Mouse (Mus musculus) right cerebral cortex, postnatal 4 days (tissue): ENCODE measurements at regions not wholly inside any gene's neighbourhood (a gene's known extent, or its start where the extent isn't known, plus 50 kb on each side); places are given as distances from the start of the nearest gene placed in this dataset.

ENCODE experiments used
- DNase-seq: peaks from one replicate; pipeline ENCODE4 v3.0.0-alpha.2; 2022

DNA sequence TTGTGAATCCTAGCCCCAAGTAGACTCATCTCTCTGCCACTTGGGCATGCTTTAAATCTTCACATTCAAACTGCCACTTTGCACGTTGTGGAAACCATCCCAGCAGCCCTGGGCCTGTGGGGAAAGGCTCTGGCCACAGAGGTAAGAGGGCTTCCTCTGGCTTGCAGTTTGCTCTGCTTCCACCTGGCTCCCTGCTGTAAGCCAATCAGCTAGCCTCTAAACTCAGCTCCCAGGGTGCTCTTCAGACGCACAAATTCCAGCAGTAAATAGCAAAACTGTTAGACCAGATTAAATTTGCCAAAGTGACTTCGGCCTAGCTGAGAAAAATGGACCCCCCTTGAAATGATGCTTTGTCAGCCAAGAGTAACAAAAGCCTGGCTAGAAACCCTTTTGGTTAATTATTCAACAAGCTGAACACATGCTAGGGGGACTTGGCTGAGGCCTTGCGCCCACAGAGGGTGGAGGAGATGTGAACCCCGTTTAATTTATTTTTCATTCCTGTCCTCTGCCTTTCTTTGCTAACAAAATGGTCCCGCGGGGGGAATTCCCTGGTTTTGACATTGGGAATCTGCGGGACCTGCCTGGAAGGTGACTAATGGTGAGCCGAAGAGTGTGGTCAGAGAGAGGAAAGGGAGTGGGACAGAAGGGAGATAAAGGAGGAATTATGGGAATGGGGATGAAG is 84.1 kb upstream of the Cops8 start:
- DNase-seq, result no peak

DNA sequence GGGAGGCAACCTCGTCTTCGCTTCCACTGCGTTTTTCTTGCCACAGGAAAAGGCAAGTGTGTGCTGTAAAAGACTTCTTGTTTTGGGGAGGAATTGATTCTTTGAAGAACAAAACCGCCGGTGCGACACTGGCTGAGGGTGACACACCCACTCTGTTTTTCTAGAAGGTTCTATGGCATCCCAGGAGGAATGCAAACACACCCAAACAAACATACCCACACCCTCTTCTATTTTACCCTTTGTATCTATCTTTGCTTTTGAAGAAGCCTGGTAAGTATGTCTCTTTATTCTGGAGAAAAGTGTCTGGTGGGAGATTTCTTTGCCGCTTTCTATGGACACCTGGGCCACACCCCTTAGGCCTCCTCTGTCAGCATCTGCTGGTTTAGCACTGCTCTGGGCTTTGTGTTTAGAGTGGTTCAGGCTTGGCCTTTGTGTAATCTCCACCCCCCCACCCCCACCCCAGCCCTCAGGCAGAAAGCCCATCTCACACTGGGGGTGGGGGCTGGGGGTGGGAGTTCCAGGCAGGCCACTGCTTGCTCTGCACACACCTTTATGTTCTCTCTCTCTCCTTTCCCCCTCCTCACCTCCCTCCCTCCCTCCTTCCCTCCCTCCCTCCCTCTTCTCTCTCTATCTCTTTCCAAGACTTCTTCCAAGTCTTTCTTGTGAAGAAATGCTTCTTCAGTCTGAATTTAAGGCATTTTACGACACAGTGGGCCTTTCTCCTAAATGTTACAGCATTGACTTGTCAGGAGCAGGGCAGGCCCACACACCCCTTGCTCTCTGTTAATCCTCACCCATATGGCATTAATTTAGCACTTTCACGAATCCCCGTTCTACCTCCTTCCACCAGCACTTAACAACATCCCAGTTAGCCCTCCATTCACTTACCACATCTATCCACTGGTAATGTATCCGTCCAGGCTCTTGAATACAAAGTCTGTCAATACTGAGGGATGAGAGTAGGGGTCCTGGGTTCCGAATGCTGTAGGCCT is 83.2 kb upstream of the Cops8 start:
- no peak for DNase-seq

DNA sequence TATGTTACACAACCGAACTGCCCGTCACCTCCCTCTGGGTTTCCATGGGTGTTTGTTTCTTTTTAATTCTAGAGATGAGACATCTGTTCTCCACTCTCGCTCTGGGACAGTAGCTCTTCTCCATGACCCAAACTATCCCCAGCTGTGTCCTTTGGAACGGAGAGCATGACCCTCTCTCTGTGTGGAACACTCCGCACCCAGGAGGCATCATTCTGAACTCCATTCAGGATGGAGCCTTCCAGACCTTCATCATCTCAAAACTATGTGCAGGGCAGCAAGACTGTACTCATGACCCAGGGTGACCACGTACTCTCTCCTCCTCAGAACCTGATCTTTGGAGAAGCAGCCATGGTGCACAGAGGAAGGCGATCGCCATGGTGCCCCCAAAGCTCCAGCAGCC is 80.5 kb upstream of the Cops8 start:
- no peak for DNase-seq

DNA sequence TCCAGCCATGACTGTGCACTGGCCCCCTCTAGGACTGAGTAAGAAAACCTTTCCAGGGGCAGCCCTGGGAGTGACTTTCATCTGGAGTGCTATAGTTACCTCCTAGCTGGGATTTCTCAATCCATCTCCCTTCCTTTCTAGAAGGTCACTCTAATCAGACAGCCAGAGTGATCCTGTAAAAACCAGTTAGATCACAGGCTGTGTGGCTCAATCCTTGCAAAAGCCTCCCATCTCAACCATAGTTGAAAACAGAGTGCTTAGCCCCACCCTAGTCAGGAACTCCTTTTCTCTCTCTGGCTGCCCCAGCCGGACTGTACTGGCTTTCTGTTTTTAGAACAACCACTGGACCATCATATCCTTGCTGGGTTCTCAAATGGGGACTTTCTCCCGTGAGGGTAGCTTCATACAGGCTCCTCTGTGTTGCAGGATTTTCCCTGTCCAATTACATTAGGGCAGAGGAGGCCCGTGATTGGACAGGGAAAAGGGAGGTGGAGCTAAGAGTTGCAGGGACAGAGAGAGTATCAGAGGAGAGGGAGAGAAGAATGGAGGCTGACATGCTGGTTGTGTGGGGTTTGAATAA is 78.0 kb upstream of the Cops8 start:
- DNase-seq, result no peak

DNA sequence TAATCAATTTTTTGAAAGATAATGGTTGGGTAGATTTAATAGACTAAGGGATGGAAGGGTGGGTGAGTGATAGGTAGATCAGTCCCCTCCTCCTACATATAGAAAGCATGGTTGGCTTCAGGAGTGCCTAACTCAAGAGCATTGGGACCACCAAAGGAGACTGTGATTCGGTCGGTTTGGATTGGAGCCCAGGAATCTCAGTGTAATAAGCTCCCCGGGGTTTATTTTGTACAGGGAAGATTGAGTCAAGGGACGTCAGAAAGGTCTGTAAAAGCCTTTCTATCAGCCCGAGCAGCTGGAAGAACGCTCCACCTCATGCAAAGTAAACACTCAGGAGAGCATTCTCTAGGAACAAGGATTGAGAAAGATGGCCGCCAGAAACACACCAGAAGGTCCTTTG is 76.5 kb upstream of the Cops8 start:
- no peak for DNase-seq

DNA sequence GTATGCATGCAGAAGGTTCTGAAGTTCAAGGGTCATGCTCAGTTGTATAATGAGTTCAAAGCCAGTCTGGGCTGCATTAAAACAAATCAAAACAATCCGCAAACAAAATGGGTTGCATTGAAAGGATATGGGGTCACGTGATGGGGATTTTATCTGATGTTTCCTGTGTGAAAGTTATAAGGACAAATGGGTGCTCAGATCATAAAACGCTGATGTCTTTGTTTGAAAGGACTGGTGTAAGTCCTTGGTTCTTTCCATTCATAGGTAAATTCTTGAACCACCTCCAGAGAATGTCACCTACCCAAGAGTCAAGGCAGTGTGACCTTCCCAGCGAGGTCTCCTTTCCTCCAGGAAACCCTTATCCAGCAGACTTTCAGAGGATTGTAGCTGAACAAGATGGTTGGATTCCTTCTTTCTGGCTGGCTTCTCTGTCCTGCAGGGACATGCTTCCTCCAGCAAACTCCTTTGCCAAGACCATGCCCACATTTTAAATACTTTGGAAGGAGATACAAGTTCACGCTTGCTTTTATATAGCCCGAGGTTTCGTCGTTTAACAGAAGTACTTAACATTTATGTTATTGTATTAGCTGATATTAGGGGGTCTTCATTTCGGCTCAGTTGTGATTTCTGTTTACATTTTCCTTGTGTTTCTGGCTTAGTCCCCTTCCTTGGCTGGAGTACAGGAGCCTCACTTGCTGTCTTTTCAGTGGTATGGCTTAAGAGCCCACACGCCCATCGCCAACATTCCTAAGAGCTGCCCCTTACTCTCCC is 74.6 kb upstream of the Cops8 start:
- DNase-seq, result no peak

DNA sequence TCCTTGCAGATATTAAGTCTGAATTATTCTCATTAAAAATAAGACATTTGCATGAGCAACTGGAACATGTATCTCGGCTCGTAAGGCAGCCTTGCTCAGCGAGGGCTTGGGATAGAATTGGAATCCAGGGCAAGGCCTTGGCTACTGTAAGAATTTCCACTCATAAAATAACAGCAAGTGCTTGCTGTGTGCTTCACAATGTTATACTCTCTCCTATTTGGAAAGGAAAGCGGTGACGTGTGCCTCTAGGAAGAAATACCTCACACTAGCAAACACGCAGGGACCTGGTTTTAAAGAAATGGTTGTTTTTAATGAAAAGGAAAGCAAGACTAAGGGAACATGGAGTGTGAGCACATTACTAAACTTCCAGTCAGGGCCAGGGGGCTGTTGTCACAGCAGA is 69.3 kb upstream of the Cops8 start:
- no peak for DNase-seq

DNA sequence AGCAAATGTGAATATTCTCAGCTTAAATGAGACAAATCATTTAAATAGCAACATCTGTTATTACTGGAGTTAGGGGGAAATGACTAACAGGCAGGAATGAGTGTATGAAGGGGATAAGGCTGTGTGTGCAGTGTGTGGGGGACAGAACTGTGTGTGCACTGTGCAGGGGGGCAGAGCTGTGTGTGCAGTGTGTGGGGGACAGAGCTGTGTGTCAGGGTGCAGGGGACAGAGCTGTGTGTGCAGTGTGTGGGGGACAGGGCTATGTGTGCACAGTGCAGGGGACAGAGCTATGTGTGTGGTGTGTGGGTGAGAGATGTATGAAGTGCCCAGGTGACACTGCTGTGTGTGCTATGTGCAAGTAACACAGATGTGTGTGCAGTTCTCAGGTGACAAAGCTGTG is 66.7 kb upstream of the Cops8 start:
- DNase-seq, result no peak

DNA sequence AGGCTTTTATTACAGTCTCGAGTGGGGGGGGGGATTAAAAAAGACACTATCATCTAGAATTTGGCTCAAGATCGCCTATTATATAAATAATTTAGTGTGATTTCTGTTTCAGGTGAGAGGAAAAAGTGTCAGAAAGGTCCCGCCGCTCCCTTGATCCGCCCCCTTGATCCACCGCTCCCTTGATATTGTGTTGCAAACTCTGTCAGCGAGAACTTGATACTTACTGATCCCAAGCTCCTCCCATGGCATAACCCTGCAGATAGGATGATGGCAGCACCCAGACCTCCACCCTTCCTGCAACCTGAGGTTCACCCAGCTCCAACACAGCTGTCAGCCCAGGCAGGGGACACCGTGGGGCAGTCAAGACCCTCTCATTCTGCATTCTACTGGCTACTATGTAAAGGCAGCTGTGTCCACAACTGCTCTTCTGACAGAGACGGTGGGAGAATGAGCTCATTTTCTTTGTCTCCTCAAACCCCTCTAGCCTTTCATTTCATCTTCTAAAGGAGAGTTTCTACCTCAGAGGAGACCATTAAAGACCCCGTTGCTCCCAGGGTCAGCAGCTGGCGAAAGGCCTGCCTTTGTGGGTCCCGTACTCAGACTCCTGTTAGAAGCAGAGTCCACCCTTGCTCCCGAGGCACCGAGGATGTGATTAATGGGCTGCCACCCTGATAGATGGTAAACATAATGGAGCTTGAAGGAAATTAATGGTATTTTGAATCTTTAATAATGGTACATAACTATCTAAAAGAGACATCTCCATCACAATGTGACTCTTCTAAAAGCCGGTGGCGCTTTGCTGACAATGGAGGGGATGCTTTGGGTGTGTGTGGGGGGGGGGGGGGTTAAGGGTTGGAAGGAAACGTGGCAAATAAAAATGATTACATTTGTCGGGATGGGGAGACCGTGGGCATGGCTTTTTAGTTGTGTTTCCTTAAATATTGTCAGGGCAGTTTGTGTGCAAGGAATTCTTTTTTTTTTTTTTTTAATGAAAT is 58.7 kb upstream of the Cops8 start:
- no peak for DNase-seq

DNA sequence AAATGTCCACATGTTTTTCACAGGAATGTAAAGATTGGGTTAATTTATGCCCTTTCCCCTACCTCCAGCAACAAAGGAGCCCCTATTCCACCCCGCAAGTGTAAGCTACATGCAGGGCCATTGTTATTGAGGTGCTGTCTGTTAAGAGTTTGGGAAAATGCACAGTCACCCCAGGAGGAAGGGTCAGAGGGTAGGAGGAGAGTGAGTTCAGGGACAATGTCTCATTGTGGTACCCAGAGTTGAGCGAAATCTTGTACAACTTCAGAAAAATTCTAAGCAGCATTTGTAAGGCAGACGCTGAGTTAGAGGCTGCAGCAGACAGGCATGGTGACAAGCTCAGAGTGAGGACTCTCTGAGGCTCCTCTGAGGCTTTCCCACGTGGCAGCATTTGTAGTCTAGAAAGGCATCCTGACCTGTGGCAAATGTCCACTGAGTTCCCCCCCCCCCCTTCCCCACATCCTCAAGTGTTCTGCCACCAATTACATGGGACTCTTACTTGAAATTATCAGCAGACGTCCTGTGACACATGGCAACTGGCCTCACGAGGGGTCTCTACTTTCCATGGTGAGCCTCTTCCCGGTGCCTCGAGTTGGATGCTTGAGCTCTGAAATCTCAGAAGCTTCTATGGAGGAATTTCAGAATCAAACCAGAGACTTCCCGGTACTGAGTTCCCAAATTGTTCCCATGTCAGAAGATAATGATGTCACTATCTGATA is 57.8 kb upstream of the Cops8 start:
- no peak for DNase-seq

DNA sequence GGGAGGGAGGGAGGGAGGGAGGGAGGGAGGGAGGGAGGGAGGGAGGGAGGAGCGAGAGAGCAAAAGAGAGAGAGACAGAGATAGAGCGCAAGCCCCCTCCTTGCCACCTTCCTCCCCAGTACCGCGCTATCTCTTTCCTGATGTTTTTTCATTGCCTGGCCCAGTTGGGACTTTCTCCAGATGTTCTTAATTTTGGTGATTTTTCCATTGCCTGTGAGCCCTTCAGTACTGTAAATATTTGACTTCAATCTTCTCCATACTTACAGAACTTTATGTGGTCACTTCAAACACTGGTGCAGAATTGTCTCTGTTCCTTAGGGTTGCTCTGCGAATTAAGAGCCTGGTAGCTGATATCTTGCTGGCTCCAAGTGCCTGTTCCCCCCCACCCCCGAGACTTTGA is 50.1 kb upstream of the Cops8 start:
- no peak for DNase-seq
